Mouse (Mus musculus): ENCODE results near the gene Rpl9-ps1.

DNA sequence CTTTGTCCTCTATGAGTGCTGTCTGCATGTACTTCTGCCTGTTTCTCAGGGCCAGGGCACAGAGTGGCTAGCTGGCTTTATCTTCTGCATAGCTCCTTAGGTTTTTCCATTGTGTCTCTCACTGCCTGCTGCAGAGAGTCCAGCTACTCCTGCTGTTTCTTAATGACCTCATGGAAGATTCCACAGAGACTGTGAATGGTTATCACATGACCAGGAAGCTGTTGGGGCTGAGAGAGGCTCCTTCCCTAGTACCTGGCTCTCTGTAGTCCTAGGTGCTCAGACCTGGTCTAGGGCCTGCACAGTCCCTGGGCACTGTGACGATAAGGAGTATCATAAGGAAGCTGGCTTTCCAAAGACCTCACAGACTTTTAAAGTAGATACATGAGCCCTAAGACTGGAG lies 14.8 kb downstream of the Rpl9-ps1 start:
- TF ChIP-seq CTCF (IDR thresholded peaks at IDR 0.05; ENCODE audit: low read depth, low read length) (no peak), POLR2A (IDR thresholded peaks at IDR 0.05; ENCODE audit: borderline replicate concordance, low read depth, low read length) (no peak)
